Mouse (Mus musculus): Measurements from ENCODE around the gene Trrap. TPM values are rescaled to one million over a fixed set of nuclear protein-coding genes. Genes with fewer than 3 reads are reported as not detected.
A peak's percentile ranks its signal among the peaks of the same experiment; 100 is the strongest.

The Trrap gene
- total RNA-seq, 4 experiments from 2014 or later: 144 to 177 (median 152) TPM

DNA sequence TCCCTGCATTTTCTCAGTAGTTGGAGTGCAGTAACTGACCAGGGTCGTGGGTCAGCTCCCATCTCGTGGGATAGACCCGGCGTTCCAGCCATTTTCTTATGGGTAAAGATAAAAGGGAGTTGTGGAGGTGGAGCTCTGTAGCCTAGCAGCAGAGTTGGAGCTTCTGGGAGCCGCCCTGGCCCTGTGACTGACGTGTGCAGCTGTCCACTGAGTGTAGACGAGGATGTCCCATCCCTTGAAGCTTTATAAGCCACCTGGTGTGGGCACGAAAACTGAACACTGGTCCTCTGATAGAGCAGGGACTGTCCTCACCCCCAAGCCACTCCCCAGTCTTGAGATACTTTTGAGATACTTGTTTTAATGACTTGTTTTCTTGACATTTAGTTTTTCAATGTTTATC is 13.1 kb downstream of the Trrap start:
- no peak for DNase-seq (ENCODE audit: low spot score in 2 of 2)

DNA sequence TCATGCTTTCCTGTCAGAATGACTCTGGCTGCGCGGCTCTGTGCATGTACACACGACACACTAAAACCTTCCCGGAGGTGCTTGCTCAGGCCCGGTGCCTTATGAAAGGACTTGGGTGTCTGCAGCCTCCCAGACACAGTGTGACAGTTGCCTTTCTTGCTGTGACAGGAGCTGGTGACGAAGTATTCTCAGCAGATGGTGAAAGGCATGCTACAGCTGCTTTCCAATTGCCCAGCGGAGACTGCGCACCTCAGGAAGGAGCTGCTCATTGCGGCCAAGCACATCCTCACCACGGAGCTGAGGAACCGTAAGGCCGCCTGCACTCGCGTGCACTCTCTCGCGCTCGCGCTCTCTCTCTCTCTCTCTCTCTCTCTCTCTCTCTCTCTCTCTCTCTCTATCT is 18.9 kb downstream of the Trrap start:
- peak; percentile 44 to 53 for DNase-seq (ENCODE audit: low spot score in 2 of 2)

DNA sequence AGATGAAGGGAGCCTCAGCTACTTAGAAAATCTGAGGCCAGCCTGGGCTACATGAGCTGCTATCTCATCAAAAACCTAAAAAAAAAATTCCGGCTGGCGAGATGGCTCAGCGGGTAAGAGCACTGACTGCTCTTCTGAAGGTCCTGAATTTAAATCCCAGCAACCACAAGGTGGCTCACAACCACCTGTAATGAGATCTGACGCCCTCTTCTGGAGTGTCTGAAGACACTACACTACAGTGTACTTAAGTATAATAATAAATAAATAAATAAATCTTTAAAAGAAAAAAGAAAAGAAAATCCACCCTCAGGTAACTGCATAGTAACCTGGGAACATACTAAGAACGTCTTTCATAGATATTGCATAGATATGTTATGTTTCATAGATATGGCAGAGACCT is 25.8 kb downstream of the Trrap start:
- no peak for DNase-seq (ENCODE audit: low spot score in 2 of 2)

DNA sequence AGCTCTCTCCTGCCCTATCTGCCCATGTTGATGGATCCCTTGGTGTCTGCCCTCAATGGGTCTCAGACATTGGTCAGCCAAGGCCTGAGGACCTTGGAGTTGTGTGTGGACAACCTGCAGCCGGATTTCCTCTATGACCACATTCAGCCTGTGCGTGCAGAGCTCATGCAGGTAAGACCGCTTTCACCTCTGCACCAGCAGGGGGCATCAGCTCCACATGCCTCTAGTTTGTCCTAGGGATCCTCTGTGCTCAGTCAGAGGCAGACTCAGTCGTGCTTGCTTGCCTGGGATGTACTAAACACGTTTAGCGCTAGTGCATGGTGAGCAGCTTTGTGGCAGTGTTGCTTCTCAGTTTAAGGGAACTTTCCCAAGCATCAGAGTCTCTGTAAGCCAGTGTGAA is 27.2 kb downstream of the Trrap start:
- peak in 1 of 2 experiments; percentile 42 for DNase-seq (ENCODE audit: low spot score in 2 of 2)

DNA sequence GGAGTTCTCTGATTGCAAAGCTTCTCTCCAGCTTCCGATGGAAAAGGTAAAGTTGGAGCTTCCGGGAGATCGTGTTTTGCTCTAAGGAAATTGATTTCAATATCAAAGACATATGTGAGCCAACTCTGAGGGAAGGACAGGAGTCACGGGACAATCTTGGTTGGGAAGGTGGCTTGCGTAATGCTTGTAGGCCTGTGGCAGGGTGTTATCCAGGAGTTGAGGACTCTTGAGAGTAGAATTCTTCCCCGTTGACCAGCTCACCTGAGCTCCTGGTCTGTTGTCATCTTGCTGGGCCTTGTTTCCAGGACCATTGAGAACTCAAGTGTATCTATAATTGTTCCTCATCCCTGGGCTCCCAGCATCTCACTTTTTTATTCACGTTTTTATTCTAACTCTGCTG is 29.6 kb downstream of the Trrap start:
- DNase-seq (ENCODE audit: low spot score in 2 of 2): no peak

DNA sequence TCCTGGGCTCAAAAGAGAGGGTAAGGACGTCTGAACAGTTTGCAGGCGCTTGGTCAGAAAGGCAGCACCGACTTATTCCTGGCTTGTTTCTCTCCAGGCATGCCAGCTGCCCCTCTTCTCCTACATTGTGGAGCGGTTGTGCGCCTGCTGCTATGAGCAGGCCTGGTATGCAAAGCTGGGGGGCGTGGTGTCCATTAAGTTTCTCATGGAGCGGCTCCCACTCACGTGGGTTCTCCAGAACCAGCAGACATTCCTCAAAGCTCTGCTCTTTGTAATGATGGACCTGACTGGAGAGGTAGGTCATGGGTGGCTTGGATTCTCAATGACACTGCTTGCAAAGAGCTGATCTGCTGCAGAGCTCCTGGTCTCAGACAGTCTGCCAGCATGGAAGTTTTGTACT is 35.5 kb downstream of the Trrap start:
- DNase-seq (ENCODE audit: low spot score in 2 of 2): no peak

DNA sequence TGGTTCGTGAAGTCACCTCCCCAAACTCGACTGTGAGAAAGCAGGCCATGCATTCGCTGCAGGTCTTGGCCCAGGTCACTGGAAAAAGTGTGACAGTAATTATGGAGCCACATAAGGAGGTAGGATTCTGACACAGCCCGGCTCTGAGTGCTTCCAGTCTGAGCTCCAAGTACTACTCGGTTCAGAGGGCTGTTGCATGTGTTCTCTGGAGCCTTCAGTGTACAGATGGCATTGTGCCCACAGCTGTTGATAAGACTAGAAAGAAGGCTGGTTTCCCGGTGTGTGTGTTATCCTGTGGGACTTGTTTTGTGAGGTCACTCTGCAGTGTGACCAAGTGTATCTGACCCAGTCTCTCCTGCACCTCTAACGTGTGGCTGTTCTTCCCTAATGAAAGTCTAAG is 36.6 kb downstream of the Trrap start:
- no peak for DNase-seq (ENCODE audit: low spot score in 2 of 2)

DNA sequence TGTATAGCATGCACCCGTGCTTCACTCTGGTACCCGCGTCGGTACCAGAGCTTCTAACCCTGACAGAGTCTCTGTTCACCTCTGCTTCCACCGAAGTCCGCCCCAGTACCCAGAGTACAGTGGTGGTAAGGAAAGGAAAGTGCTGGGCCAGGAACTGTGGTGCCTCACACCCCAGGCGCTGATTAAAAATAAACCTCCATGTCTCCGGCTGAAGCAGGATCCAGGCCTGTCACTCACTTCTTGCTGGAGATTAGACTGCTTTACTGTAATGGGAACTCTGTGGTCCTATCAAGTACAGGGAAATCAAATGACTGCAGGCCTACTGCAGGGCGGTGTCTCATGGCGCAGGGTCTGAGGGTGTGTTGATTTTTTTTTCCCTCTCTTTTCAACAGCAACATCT is 39.4 kb downstream of the Trrap start:
- DNase-seq (ENCODE audit: low spot score in 2 of 2): no peak

DNA sequence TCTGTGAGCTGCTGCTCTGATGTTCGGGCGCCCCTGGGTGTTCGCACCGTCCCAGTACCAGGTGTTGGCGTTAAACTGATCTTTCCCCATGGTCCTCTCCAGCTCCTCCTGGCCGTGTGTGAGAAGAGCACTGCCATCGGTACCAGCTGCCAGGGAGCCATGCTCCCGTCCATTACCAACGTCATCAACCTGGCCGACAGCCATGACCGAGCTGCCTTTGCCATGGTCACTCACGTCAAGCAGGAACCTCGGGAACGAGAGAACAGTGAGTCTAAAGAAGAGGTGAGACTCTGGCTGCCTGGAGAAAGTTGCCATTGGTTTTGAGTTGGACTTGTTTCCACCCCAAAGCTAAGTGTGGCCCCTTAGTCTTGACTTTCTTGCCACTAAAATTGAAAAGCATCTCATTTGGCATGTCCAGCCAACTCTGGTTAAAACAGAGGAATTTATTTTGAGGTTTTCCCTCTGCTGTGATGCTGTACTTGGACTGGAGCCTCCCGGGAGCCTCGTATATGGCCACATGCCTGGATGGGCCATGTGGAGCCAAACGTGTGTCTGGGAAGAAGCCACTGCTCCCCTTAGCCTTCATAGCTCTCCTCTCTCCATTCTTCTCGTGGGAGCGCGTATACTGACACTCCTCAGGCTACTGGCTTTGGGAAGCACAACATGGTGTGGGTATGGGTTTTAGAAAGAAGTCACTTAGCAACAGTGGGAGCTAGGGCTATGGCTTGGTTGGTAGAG is 61.0 kb downstream of the Trrap start:
- peak in 1 of 2 experiments; percentile 31 for DNase-seq (ENCODE audit: low spot score in 2 of 2)

DNA sequence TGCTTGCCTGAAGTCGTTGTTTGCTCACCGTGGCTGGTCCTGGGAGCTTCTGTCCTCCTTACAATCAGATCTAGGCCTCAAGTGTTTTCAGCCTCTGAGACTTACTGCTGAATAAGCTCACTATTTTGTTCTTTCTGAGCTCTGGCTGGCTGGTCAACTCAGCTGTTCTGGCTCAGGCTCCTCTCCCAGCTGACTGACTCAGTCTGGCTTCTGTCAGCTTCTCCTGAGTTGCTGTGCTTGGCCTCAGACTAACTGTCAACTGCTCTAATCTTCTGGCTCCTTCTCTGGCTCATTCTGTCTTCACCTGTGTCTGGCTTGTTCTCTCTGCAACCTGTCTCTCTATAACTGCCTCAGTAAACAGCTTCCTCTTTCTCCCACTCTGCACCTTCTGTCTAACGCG is 62.1 kb downstream of the Trrap start:
- no peak for DNase-seq (ENCODE audit: low spot score in 2 of 2)

DNA sequence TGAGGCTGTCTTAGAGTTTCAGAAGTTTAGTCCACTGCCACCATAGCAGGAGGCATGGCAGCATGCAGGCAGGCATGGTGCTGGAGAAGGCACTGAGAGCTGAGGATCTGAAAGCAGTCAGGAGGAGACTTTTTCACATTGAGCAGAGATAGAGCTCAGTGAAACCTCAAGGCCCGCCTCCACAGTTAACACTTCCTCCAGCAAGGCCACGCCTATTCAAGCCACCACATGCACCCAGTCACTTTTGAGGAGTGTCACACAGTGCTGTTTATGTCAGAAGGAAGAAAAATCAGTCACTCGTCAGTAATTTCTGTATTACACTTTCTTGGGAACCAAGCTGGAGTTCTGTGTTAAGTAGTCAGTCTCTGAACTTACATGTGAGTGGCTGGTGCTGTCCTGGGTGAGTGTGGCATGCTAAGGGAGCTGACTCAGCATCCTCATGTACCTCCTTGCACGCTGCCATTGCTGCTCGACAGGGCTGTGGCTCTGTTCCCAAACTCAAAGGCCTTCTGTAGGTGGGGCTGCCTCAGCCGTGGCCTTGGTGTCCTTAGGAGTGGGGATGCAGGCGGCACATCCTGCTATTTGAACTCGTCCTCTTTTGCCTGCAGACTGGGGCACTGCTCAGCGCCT is 64.4 kb downstream of the Trrap start:
- DNase-seq (ENCODE audit: low spot score in 2 of 2): no peak

DNA sequence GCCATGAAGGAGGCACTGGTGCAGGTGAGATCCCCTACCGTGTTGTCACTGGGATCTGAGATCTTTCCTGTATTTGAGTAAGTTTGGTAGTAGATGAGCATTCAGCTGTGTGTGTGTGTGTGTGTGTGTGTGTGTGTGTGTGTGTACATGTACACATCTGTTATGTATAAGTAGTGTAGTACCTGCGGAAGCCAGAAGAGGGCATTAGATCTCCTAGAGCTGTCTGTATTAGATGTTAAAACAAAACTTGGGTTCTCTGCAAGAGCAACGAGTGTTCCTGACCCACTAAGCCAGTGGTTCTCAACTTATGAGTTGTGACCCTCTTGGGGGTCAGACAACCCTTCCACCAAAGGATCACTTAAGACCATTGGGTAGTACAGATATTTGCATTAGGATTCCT is 68.6 kb downstream of the Trrap start:
- DNase-seq (ENCODE audit: low spot score in 2 of 2): no peak

DNA sequence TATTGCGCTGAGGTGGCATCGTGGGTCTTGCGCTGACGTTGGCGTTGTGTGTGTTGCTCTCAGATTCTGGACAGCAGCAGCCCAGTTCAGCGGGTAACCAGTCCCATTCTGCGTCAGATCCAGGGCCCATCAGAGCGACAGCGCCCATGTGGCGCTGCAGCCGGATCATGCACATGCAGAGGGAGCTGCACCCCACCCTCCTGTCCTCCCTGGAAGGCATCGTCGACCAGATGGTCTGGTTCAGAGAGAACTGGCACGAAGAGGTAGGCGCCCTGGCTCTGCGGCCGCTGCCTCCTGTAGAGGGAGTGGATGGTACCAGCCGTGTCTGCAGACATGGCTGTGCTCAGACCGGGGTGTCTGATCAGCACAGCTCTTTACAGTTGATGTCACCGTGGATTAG is 77.8 kb downstream of the Trrap start:
- DNase-seq (ENCODE audit: low spot score in 2 of 2): no peak

DNA sequence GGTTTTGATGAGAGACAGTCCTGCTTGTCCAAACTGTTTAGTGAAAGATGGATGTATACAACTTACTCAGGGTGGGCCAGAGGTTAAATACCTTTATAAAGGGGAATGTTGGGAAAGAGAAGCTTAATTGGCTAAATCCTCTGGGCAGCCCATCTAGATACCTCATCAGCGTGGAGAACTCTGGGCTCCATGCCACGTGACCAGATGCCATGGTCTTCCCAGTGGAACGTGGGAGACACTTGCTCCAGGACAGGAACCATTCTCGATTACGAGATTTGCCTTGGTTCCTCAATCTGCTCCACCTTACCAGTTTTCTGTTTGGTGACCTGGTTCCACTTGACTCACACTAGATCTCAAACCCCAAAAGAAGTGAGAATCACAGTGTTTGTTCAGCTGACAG is 81.2 kb downstream of the Trrap start:
- DNase-seq (ENCODE audit: low spot score in 2 of 2): no peak

DNA sequence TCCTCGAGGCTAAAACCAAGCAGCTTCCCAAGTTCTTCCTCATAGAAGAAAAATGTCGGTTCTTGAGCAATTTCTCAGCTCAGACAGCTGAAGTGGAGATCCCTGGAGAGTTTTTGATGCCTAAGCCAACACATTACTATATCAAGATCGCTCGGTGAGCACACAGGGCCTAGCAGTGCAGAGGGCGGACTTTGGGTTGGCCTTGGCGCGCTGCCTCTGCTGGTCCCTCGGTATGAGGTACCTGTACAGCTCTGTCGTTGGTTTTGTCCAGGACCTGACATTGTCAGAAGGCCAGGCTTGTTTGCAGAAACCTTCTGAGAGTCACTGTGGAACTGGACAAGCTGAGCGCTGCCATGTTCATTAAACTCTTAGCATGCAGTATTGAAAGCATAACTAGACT is 82.4 kb downstream of the Trrap start:
- no peak for DNase-seq (ENCODE audit: low spot score in 2 of 2)

DNA sequence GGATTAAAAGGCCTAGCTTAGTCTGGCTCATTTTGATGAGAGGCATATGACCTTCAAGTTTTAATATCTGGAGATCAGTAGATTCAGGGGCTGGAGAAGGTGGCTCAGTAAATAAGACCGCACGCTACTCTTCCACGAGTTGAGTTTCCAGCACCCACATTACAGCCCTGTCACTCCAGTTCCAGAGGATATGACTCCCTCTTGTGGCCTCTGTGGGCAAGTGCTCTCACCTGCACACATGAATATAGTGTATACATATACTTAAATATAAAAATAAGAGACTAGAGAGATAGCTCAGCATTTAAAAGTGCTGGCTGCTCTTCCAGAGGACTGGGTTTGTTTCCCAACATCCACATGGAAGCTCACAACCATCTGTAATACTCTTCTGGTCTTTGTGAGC is 84.3 kb downstream of the Trrap start:
- DNase-seq (ENCODE audit: low spot score in 2 of 2): no peak

DNA sequence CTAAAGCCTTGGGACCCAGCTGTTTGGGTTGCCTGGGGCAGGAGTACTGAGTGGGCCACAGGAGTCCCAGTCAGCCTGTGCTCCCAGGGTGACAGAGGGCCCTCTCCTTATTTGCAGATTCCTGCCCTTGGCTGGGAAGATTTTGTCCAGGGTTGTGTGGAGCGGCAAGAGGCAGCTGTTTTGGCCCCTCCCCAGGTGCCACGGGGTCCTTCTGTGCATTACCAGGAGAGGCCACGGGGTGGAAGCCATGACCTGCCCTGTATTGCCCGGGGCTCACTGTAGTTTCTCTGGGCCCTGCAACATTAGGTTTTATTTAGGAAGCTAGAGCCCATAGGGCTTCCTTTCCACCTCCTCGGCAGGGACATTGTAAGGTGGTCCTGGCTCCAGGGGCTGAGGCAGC is 86.4 kb downstream of the Trrap start:
- no peak for DNase-seq (ENCODE audit: low spot score in 2 of 2)

DNA sequence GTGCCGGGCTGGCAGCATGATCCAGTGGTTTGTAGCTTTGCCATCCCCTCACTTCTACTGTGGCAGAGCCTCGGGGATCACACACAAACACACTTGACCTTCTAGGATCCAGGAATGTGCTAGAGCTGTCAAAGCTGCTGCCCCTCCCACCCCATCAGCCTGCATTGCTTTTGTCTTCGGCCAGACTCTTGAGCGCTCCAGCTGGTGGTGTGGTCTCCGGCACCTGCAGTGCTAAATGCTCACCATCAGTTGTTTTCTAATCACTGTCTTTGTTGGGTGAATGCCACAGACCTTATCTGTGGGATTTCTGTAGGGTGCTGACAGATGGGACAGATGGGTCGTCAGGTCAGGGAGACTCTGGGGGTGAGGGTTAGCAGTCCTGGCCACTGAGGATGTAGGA is 88.4 kb downstream of the Trrap start:
- DNase-seq (ENCODE audit: low spot score in 2 of 2): no peak

DNA sequence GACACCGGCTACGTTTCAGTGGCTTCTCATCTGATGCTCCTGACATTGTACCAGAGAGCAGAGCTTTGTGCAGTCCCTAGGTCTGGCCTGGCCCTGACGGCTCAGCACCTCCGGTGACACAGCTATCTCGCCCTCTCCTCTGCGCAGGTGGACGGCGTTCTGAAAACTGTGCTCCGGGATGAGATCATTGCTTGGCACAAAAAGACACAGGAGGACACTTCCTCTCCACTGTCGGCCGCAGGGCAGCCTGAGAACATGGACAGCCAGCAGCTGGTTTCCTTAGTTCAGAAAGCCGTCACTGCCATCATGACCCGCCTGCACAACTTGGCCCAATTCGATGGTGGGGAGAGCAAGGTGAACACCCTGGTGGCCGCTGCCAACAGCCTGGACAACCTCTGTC is 91.0 kb downstream of the Trrap start:
- no peak for DNase-seq (ENCODE audit: low spot score in 2 of 2)

DNA sequence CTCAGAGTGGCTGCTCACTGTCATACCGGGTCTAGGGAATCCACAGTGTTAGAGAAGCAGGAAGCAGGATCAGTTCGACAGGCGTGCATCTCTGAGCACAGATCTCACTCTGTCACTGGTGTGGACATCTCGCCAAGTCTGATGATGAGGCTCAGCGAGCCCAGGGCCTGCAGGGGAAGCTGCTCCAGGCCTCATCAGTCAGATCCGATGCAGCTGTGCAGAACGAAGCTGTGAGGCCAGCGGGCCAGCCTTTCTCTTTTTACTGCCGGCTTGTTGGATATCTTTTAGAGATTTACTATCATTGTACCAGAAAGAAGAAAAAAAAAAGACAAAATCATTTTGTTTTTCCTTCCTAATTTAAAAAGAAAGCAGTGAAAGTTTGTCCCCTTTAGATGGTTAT is 91.8 kb downstream of the Trrap start:
- DNase-seq (ENCODE audit: low spot score in 2 of 2): no peak

DNA sequence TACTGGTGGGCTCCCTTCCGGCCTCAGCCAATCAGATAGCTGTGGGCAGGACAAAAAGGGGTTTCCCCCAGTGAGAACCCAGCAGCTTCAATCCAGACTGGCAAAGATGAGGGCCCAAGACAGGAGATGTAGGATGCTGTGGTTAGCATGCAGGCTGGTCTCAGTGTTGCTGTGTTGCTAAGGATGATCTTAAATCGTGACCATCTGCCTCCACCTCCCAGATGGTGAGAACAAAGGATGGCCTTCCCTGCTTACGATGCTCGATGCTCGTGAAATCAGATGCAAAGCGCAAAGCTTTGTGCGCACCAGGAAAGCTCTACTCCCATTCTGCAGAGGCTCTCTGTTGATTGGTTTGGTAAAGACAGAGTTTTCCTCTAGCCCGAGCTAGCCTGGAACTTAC is 93.4 kb downstream of the Trrap start:
- no peak for DNase-seq (ENCODE audit: low spot score in 2 of 2)

DNA sequence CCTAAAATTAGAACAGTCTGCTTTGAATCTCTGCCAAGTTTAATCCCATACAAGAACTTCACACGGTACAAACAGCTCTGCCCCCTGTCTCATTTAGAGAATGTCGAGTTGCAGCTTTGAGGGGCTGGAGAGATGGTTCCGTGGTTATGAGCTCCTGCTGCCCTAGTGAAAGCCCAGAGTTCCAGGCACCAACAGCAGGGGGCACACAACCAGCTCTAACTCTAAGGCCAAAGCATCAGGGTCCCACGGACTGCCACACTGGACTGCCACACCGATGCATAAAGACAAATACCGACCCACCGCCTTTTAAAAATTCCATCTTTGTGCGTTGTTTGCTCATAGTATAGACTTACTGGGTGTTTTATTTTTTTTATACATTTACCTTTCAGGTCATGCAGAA is 99.4 kb downstream of the Trrap start:
- no peak for DNase-seq (ENCODE audit: low spot score in 2 of 2)

DNA sequence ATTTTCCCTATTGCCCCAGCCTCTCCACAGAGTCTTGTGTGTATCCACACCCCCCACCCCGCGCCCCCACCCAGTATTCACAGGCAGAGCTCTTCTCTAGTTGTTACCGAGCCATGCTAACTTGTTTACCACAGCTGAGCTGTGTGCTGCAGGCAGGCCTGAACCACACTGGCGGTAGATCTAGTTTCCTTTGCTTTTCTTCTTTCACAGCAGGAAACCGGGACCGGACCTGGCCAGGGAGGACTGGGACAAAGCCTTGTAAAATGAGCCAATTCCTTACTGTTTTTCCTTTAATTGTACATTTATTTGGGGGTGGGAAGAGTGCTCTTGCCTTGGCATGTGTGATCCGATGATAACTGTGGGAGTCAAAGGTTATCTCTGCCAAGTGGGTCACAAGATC is 101.9 kb downstream of the Trrap start:
- no peak for DNase-seq (ENCODE audit: low spot score in 2 of 2)

DNA sequence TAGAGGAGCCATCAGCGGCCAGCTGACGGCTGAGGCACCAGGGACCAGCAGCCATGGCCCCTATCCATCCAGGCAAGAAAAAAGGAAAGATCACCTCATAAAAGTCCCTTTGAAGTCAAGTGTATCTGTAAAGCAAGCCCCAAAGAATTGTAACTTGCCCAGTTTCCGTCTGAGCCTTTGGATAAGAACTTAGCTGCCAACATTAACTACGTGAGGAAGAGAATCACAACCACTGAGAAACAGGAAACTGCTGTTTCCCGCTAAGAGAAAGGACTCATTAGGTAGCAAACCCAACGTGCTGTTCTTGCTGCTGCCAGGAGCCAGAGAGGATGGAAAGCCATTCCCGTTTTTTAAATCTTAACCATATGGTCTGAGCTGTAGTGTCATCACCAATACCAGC is 103.2 kb downstream of the Trrap start:
- DNase-seq (ENCODE audit: low spot score in 2 of 2): no peak

Data from layer of hippocampus, adult 8-10 months (tissue).